Mouse (Mus musculus) megakaryocyte-erythroid progenitor cell, adult 5-6 weeks (primary cell): ENCODE data around the gene Hdac9. TPM values are rescaled to one million over a fixed set of nuclear protein-coding genes. Genes with fewer than 3 reads are reported as not detected.

Experiments
- ATAC-seq: replicated peaks from 2 replicates; pipeline ENCODE4 v1.8.0; 2016; ENCODE audit warnings: mild to moderate bottlenecking, inconsistent platforms; ENCODE audit not compliant: severe bottlenecking, poor library complexity, low FRiP score, low TSS enrichment
- total RNA-seq, 2 experiments: library from RNA; stranded (forward) in 1 of 2; stranded (reverse) in 1 of 2; fragments of 200-1000, 215-1000 nt in 1 of 2; fragments of >200 nt in 1 of 2; fragmentation: Nextera tagmentation in 1 of 2; gene quantifications; 2 replicates each; pipeline ENCODE4 v1.2.3; 2014 to 2017

Gene Hdac9
- total RNA-seq, 2 experiments from 2014 or later, result 0.46 to 2.1 TPM

GRCm38 (mm10) chr12:34212162-34212561, 704.7 kb downstream of the Hdac9 start:
- ATAC-seq, result 0 out of 2 replicates have a peak, but pooled peaks have one; percentile 44

GRCm38 (mm10) chr12:34201471-34201870, 715.4 kb downstream of the Hdac9 start:
- no peak for ATAC-seq

GRCm38 (mm10) chr12:34200030-34200446, 716.9 kb downstream of the Hdac9 start:
- no peak for ATAC-seq

GRCm38 (mm10) chr12:34195155-34195828, 721.6 kb downstream of the Hdac9 start:
- ATAC-seq, result no peak

GRCm38 (mm10) chr12:34194116-34194515, 722.8 kb downstream of the Hdac9 start:
- ATAC-seq, result no peak

- no peak for ATAC-seq
Measured at GRCm38 (mm10) chr12:34191246-34191645, 725.6 kb downstream of the Hdac9 start.

GRCm38 (mm10) chr12:34178931-34179330, 738.0 kb downstream of the Hdac9 start:
- no peak for ATAC-seq

- ATAC-seq, result no peak
Measured at GRCm38 (mm10) chr12:34176790-34177189, 740.1 kb downstream of the Hdac9 start.

GRCm38 (mm10) chr12:34173036-34173435, 743.9 kb downstream of the Hdac9 start:
- no peak for ATAC-seq

GRCm38 (mm10) chr12:34170601-34171000, 746.3 kb downstream of the Hdac9 start:
- no peak for ATAC-seq

GRCm38 (mm10) chr12:34165674-34166073, 751.2 kb downstream of the Hdac9 start:
- ATAC-seq, result no peak

- ATAC-seq, result no peak
Measured at GRCm38 (mm10) chr12:34156301-34156700, 760.6 kb downstream of the Hdac9 start.

- no peak for ATAC-seq
Measured at GRCm38 (mm10) chr12:34155740-34156139, 761.2 kb downstream of the Hdac9 start.

- ATAC-seq, result no peak
Measured at GRCm38 (mm10) chr12:34154757-34155156, 762.1 kb downstream of the Hdac9 start.

- ATAC-seq, result no peak
Measured at GRCm38 (mm10) chr12:34151336-34151735, 765.6 kb downstream of the Hdac9 start.

- ATAC-seq, result no peak
Measured at GRCm38 (mm10) chr12:34142743-34143142, 774.2 kb downstream of the Hdac9 start.

- no peak for ATAC-seq
Measured at GRCm38 (mm10) chr12:34113336-34113735, 803.6 kb downstream of the Hdac9 start.

GRCm38 (mm10) chr12:34092953-34093352, 823.9 kb downstream of the Hdac9 start:
- no peak for ATAC-seq

GRCm38 (mm10) chr12:34091851-34092250, 825.0 kb downstream of the Hdac9 start:
- no peak for ATAC-seq

GRCm38 (mm10) chr12:34087292-34087942, 829.5 kb downstream of the Hdac9 start:
- no peak for ATAC-seq

GRCm38 (mm10) chr12:34076981-34077380, 839.9 kb downstream of the Hdac9 start:
- ATAC-seq, result no peak
